ENCODE assay signal across 8 mouse cellular contexts in genomic region chr3:51559594-51560450, GRCm38 (mm10). TPM values are rescaled to one million over a fixed set of nuclear protein-coding genes. Genes with fewer than 3 reads are reported as not detected.
DNase-seq lines count a peak whose midpoint lies in the region; ATAC-seq and TF ChIP-seq lines count a peak whose summit lies in the region.

No protein-coding gene starts in this region.

- peak overlapping the region; percentile 96 for H3K27ac ChIP-seq in forebrain, embryonic 12.5 days
- H3K27ac ChIP-seq in heart, postnatal 0 days (ENCODE audit: low read depth), result peak overlapping the region; percentile 96
- H3K27ac ChIP-seq in thymus, adult 2 months (ENCODE audit: control insufficient read depth, insufficient read depth, low read length), result peak overlapping the region; percentile 87

- H3K9me3 ChIP-seq in E14TG2a.4 (ENCODE audit: low read length), result no peaks in the 10 kb centered on the region
- H3K9me3 ChIP-seq in forebrain, embryonic 12.5 days, result no peaks in the 10 kb centered on the region
- H3K9me3 ChIP-seq in heart, postnatal 0 days (replicated peaks; ENCODE audit: control insufficient read depth, low read length), result no peaks in the 10 kb centered on the region

- H3K36me3 ChIP-seq in E14TG2a.4 (ENCODE audit: insufficient read depth, low read length), result no peaks in the 10 kb centered on the region
- H3K36me3 ChIP-seq in forebrain, embryonic 12.5 days (replicated peaks), result no peaks in the 10 kb centered on the region
- H3K36me3 ChIP-seq in heart, postnatal 0 days (replicated peaks; ENCODE audit: control insufficient read depth, insufficient read depth, low read length), result no peaks in the 10 kb centered on the region
- H3K36me3 ChIP-seq in thymus, adult 2 months (ENCODE audit: control insufficient read depth, insufficient read depth, low read length), result no peaks in the 10 kb centered on the region

- TF ChIP-seq EP300 in heart, postnatal 0 days (IDR thresholded peaks at IDR 0.05; ENCODE audit: low read depth), result peak; percentile 54; the same call in 1 of the 2 replicates

- H3K4me3 ChIP-seq in E14TG2a.4 (replicated peaks; ENCODE audit: low read length), result peak overlapping the region; percentile 88
- peak overlapping the region; percentile 89 for H3K4me3 ChIP-seq in forebrain, embryonic 12.5 days (replicated peaks)
- H3K4me3 ChIP-seq in heart, postnatal 0 days (ENCODE audit: low read depth, low read length), result peak overlapping the region; percentile 86
- peak overlapping the region; percentile 87 for H3K4me3 ChIP-seq in lung, adult 2 months (replicated peaks; ENCODE audit: extremely low read depth, low read depth, low read length)
- H3K4me3 ChIP-seq in thymus, adult 2 months (ENCODE audit: control insufficient read depth, insufficient read depth, low read length), result peak overlapping the region; percentile 98

- peak; percentile 87; the same call in 1 of the 2 replicates for TF ChIP-seq POLR2A in lung, adult 2 months (IDR thresholded peaks at IDR 0.05; ENCODE audit: borderline replicate concordance, extremely low read depth, low read depth, low read length)
- TF ChIP-seq POLR2A in thymus, adult 2 months (IDR thresholded peaks at IDR 0.05; ENCODE audit: control insufficient read depth, extremely low read depth, insufficient read depth, low read length, poor library complexity), result peak; percentile 98

- under 1% methylated on average over 76 of the region's 80 CpGs for WGBS in forebrain, embryonic 12.5 days
- under 1% methylated on average over 69 of the region's 80 CpGs for WGBS in heart, postnatal 0 days
- 1% methylated on average over 77 of the region's 80 CpGs for WGBS in lung, adult 2 months
- WGBS in thymus, adult 2 months, result under 1% methylated on average over 80 of the region's 80 CpGs

- no peak for TF ChIP-seq CTCF in E14TG2a.4 (conservative IDR thresholded peaks at IDR 0.05; ENCODE audit: low read length)
- no peak for TF ChIP-seq CTCF in heart, postnatal 0 days (IDR thresholded peaks at IDR 0.05; ENCODE audit: low read depth)
- TF ChIP-seq CTCF in lung, adult 2 months (IDR thresholded peaks at IDR 0.05; ENCODE audit: insufficient read depth, low read length), result no peak
- TF ChIP-seq CTCF in thymus, adult 2 months (IDR thresholded peaks at IDR 0.05; ENCODE audit: borderline replicate concordance, control insufficient read depth, extremely low read depth, insufficient read depth, low read length, poor library complexity), result peak; percentile 63; the same call in 1 of the 2 replicates

- peak overlapping the region; percentile 97 for H3K9ac ChIP-seq in forebrain, embryonic 12.5 days
- H3K9ac ChIP-seq in heart, postnatal 0 days (replicated peaks; ENCODE audit: low read depth, low read length), result peak overlapping the region; percentile 95

- peak overlapping the region; percentile 95 for H3K4me2 ChIP-seq in forebrain, embryonic 12.5 days
- H3K4me2 ChIP-seq in heart, postnatal 0 days (ENCODE audit: low read depth, low read length), result peak overlapping the region; percentile 96

- H3K4me1 ChIP-seq in E14TG2a.4 (replicated peaks; ENCODE audit: low read depth, low read length), result peaks cover 55% of the 10 kb centered on the region
- peaks cover 38% of the 10 kb centered on the region for H3K4me1 ChIP-seq in forebrain, embryonic 12.5 days
- H3K4me1 ChIP-seq in heart, postnatal 0 days (ENCODE audit: control insufficient read depth, insufficient read depth), result peaks cover 10% of the 10 kb centered on the region; the same call in 1 of the 2 replicates
- H3K4me1 ChIP-seq in lung, adult 2 months (ENCODE audit: control insufficient read depth, insufficient read depth, low read length), result peaks cover 2% of the 10 kb centered on the region; the same call in 1 of the 2 replicates
- H3K4me1 ChIP-seq in thymus, adult 2 months (replicated peaks; ENCODE audit: control insufficient read depth, insufficient read depth, low read length), result peaks cover 36% of the 10 kb centered on the region

- peaks cover 38% of the 10 kb centered on the region for H3K27me3 ChIP-seq in E14TG2a.4 (ENCODE audit: insufficient read depth, low read length)
- peaks cover 8% of the 10 kb centered on the region for H3K27me3 ChIP-seq in forebrain, embryonic 12.5 days
- no peaks in the 10 kb centered on the region for H3K27me3 ChIP-seq in heart, postnatal 0 days (ENCODE audit: control insufficient read depth, insufficient read depth, low read length)
- H3K27me3 ChIP-seq in thymus, adult 2 months (ENCODE audit: control insufficient read depth, insufficient read depth, low read length), result no peaks in the 10 kb centered on the region

- peak; percentile 73 for DNase-seq in c-Kit-positive CD71-positive TER-119-negative erythroid progenitor cells, embryonic 14.5 days (ENCODE audit: low read depth)
- DNase-seq in heart, postnatal 0 days (ENCODE audit: low spot score), result peak; percentile 88
- peak; percentile 84 to 92 for DNase-seq in kidney, postnatal 4 days
- DNase-seq in lung, adult 2 months, result peak; percentile 81
- peak; percentile 93 for DNase-seq in thymus, adult 2 months

- peak; percentile 75 for ATAC-seq in forebrain, embryonic 12.5 days (ENCODE audit: low FRiP score)
- ATAC-seq in heart, postnatal 0 days (ENCODE audit: insufficient read depth, low read depth), result peak; percentile 71
- ATAC-seq in neutrophil, adult 5-6 weeks (ENCODE audit: extremely low read depth, insufficient number of reproducible peaks, low FRiP score, poor library complexity, severe bottlenecking), result peak; percentile 42

RNA-seq across cellular contexts. Expression of gene Setd7, which starts 0.9 kb away (rescaled TPM):
- polyA plus RNA-seq in forebrain, embryonic 12.5 days (2016; fragmentation: Nextera tagmentation; extraction: Ambion mirVana), result 4.4 and 5.5 TPM in 2 replicates
- total RNA-seq in heart, postnatal 0 days (2014; rRNA removed; ENCODE audit: low replicate concordance), result 24.8 and 54.7 TPM in 2 replicates
- 2.5 and 3.0 TPM in 2 replicates for polyA plus RNA-seq in heart, postnatal 0 days (2015; fragmentation: Nextera tagmentation; extraction: Ambion mirVana)
- 16.8 and 23.5 TPM in 2 replicates for polyA plus RNA-seq in lung, adult 2 months (2012; rRNA removed)
- 52.6 and 54.0 TPM in 2 replicates for total RNA-seq in neutrophil, adult 5-6 weeks (2017)
- 62.8 TPM in 2 replicates for polyA plus RNA-seq in thymus, adult 2 months (2012; rRNA removed)

Comparison
In these comparisons a context has a peak if more than half of its experiments do, and no peak if none do; other contexts are left out.
1. Peak in every context shown above with its lines: DNase-seq, ATAC-seq, H3K4me3 ChIP-seq and H3K27ac ChIP-seq.